Comparison of ENCODE assay signal across 10 mouse cellular contexts in the genomic region with DNA sequence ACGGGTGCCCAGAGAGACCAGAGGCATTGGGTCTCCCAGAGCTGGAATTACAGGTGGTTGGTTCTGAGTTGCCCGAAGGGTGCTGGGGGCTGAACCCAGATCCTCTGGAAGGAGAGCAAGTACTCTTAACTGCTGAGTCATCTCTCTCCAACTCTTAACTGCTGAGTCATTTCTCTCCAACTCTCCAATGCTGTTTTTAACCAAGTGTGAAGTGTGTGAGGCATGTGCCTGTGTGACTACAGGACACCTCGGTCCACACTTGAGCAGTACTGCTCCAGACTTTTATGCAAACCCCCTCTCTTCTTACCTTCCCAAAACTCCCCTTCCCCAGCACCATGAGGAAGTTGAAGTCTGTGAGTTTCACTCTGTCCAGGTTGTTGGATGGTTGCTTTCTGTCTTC.
DNase-seq lines count a peak whose midpoint lies in the region; ATAC-seq lines count a peak whose summit lies in the region.
"Had no signal": no experiment of that assay in that cellular context is flagged by ENCODE, and none has a peak within 500 bp of the region (broad histone marks: within the 10 kb centered on the region; RNA-seq: fewer than 3 reads in every experiment).

No protein-coding gene starts in this region.

- no peak for DNase-seq in frontal cortex, postnatal 14 days (ENCODE audit: low spot score in 2 of 2)
- DNase-seq in MEL-GATA-1-ER (ENCODE audit: extremely low read depth, low read depth): peak; percentile 53
- DNase-seq in layer of hippocampus, postnatal 10 days (ENCODE audit: low spot score in 2 of 2): no peak
- no peak for DNase-seq in right cerebral cortex, postnatal 36 days (ENCODE audit: low spot score in 2 of 2)
- no peak for DNase-seq in layer of hippocampus, adult 8-10 months (ENCODE audit: low spot score in 2 of 2)
- DNase-seq: cerebellum, adult 2 months; right cerebral cortex, postnatal 4 days had no signal

- ATAC-seq in frontal cortex, adult (ENCODE audit: low TSS enrichment): peak; percentile 41; the same call in 1 of the 2 replicates
- peak; percentile 70 for ATAC-seq in erythroblast, adult 5-6 weeks (replicated peaks; ENCODE audit: low FRiP score, poor library complexity, severe bottlenecking)
- ATAC-seq in megakaryocyte progenitor cell, adult 5-6 weeks (replicated peaks; ENCODE audit: poor library complexity): peak; percentile 29; the same call in 1 of the 2 replicates
